Mouse (Mus musculus): ENCODE measurements around the gene Tlr2. TPM values are rescaled to one million over a fixed set of nuclear protein-coding genes. Genes with fewer than 3 reads are reported as not detected.

The Tlr2 gene
- polyA plus RNA-seq, 1 experiment from 2014 or later = 0.68 TPM

DNA sequence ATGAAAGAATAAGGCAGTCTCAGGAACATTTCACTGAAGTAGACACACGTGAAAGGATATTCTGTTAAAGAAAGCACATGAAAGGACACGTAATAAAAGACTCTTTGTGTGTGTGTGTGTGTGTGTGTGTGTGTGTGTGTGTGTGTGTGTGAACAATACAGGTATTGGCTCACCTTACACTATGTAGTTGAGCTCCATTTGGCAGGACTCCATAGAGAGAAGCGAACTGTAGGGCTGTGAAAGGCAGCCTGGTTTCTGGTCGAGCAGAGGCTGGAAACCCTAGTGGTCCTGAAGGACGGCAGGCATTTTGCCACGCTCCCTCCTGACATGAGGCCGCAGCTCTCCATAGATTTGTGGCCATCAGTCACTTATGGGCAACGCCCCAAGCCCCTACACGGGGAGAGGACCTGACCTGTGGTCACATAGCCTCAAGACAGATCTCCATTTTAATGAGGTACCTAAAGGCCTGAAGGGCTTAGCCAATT lies 22.5 kb upstream of the Tlr2 start:
- no peak overlapping the region for H3K4me2 ChIP-seq

GRCm38 (mm10) chr3:83862956-83863355 lies 21.4 kb upstream of the Tlr2 start:
- no peak for ATAC-seq
- Histone ChIP-seq H3K4me3 (no peak overlapping the region), H3K36me3 (ENCODE audit: poor library complexity, severe bottlenecking) (no peaks in the 10 kb centered on the region), H3K9ac (no peak overlapping the region), H3K27me3 (no peaks in the 10 kb centered on the region), H3K9me3 (replicated peaks) (no peaks in the 10 kb centered on the region), H3K4me2 (no peak overlapping the region), H3K4me1 (no peaks in the 10 kb centered on the region), H3K27ac (no peak overlapping the region)
- 48% methylated on average over 1 of the region's 1 CpGs for WGBS

More for the DNA sequence above, 22.5 kb upstream of the Tlr2 start:
- Histone ChIP-seq H3K27me3 (no peaks in the 10 kb centered on the region), H3K27ac (no peak overlapping the region), H3K4me3 (no peak overlapping the region), H3K4me1 (no peaks in the 10 kb centered on the region), H3K9ac (no peak overlapping the region), H3K36me3 (ENCODE audit: poor library complexity, severe bottlenecking) (no peaks in the 10 kb centered on the region), H3K9me3 (replicated peaks) (no peaks in the 10 kb centered on the region)
- no peak for ATAC-seq
- WGBS = 70% methylated on average over 9 of the region's 9 CpGs

- 91% methylated on average over 7 of the region's 7 CpGs for WGBS
- Histone ChIP-seq H3K4me2 (no peak overlapping the region), H3K4me3 (no peak overlapping the region)
Observed at GRCm38 (mm10) chr3:83859595-83859994, 18.0 kb upstream of the Tlr2 start.

GRCm38 (mm10) chr3:83859071-83859470 lies 17.5 kb upstream of the Tlr2 start:
- Histone ChIP-seq H3K27ac (no peak overlapping the region), H3K4me2 (no peak overlapping the region), H3K4me3 (no peak overlapping the region), H3K9me3 (replicated peaks) (no peaks in the 10 kb centered on the region), H3K36me3 (ENCODE audit: poor library complexity, severe bottlenecking) (no peaks in the 10 kb centered on the region), H3K9ac (no peak overlapping the region), H3K27me3 (no peaks in the 10 kb centered on the region), H3K4me1 (no peaks in the 10 kb centered on the region)
- ATAC-seq = no peak
- 67% methylated on average over 3 of the region's 3 CpGs for WGBS

More at GRCm38 (mm10) chr3:83859595-83859994, 18.0 kb upstream of the Tlr2 start:
- Histone ChIP-seq H3K27ac (no peak overlapping the region), H3K36me3 (ENCODE audit: poor library complexity, severe bottlenecking) (no peaks in the 10 kb centered on the region), H3K9ac (no peak overlapping the region), H3K4me1 (no peaks in the 10 kb centered on the region), H3K9me3 (replicated peaks) (no peaks in the 10 kb centered on the region), H3K27me3 (no peaks in the 10 kb centered on the region)
- no peak for ATAC-seq

GRCm38 (mm10) chr3:83857621-83858020 lies 16.1 kb upstream of the Tlr2 start:
- Histone ChIP-seq H3K4me1 (no peaks in the 10 kb centered on the region), H3K27me3 (no peaks in the 10 kb centered on the region), H3K9ac (no peak overlapping the region), H3K4me2 (no peak overlapping the region), H3K9me3 (replicated peaks) (no peaks in the 10 kb centered on the region), H3K4me3 (no peak overlapping the region), H3K36me3 (ENCODE audit: poor library complexity, severe bottlenecking) (no peaks in the 10 kb centered on the region), H3K27ac (no peak overlapping the region)
- ATAC-seq = no peak
- 97% methylated on average over 13 of the region's 13 CpGs for WGBS

DNA sequence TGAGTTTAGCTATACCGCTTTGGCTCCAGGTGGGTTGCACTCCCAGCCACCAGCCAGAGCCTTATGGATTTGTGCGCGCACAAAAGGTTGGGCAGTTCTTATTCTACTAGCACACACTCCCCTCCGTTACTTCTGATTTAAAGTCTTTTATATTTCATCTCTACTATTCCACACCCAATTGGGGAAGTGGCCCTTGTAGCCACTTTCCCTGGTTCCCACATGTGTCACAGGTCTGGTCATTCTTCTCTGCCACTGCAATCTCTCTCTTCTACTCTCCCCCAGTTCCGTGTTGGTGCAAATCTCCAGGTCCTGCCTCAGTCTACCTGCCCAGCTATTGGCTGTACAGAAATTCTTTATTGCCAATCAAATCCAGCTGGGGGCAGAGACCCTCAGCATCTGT lies 14.1 kb upstream of the Tlr2 start:
- no peak overlapping the region for H3K4me2 ChIP-seq
- H3K4me1 ChIP-seq = no peaks in the 10 kb centered on the region
- no peak overlapping the region for H3K4me3 ChIP-seq
- H3K36me3 ChIP-seq (ENCODE audit: poor library complexity, severe bottlenecking) = no peaks in the 10 kb centered on the region
- H3K27me3 ChIP-seq = no peaks in the 10 kb centered on the region
- H3K27ac ChIP-seq = no peak overlapping the region
- ATAC-seq = no peak
- H3K9ac ChIP-seq = no peak overlapping the region
- no peaks in the 10 kb centered on the region for H3K9me3 ChIP-seq (replicated peaks)
- WGBS = 92% methylated on average over 5 of the region's 5 CpGs

- Histone ChIP-seq H3K4me2 (no peak overlapping the region), H3K4me3 (no peak overlapping the region), H3K9me3 (replicated peaks) (no peaks in the 10 kb centered on the region), H3K4me1 (no peaks in the 10 kb centered on the region), H3K27me3 (no peaks in the 10 kb centered on the region), H3K9ac (no peak overlapping the region), H3K27ac (no peak overlapping the region), H3K36me3 (ENCODE audit: poor library complexity, severe bottlenecking) (no peaks in the 10 kb centered on the region)
- 79% methylated on average over 2 of the region's 2 CpGs for WGBS
- ATAC-seq = no peak
Observed at GRCm38 (mm10) chr3:83849341-83849740, 7.8 kb upstream of the Tlr2 start.

GRCm38 (mm10) chr3:83844766-83845520 lies 3.4 kb upstream of the Tlr2 start:
- peaks cover 4% of the 10 kb centered on the region; the same call in 1 of the 2 replicates for H3K27me3 ChIP-seq
- no peak overlapping the region for H3K27ac ChIP-seq
- no peak overlapping the region for H3K4me3 ChIP-seq
- H3K4me2 ChIP-seq = no peak overlapping the region
- no peak for ATAC-seq
- H3K9me3 ChIP-seq (replicated peaks) = no peaks in the 10 kb centered on the region
- no peaks in the 10 kb centered on the region for H3K36me3 ChIP-seq (ENCODE audit: poor library complexity, severe bottlenecking)
- H3K9ac ChIP-seq = no peak overlapping the region
- peaks cover 10% of the 10 kb centered on the region for H3K4me1 ChIP-seq
- 74% methylated on average over 8 of the region's 8 CpGs for WGBS

DNA sequence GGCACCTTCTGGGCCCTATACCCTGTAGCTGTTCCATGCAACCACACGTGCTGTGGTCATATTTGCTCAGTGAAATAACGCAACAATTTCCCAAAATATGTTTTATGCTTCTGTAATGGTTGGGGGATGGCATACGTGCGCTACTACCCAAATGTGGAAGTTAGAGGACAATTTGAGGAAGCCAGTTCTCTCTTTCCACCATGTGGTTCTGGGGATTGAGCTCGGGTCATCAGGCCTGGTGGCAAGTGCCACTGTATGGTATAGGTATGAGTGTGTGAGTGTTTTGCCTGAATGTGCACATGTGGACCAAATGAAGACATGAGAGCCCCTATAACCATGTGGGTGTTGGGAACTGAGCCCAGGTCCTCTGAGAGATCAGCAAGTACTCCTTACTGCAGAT lies 2.1 kb downstream of the Tlr2 start:
- Histone ChIP-seq H3K9me3 (replicated peaks) (no peaks in the 10 kb centered on the region), H3K4me1 (peaks cover 10% of the 10 kb centered on the region), H3K4me2 (no peak overlapping the region), H3K36me3 (ENCODE audit: poor library complexity, severe bottlenecking) (no peaks in the 10 kb centered on the region), H3K4me3 (no peak overlapping the region), H3K9ac (no peak overlapping the region), H3K27ac (no peak overlapping the region), H3K27me3 (peaks cover 9% of the 10 kb centered on the region; the same call in 1 of the 2 replicates)
- WGBS = 93% methylated on average over 5 of the region's 5 CpGs
- no peak for ATAC-seq

DNA sequence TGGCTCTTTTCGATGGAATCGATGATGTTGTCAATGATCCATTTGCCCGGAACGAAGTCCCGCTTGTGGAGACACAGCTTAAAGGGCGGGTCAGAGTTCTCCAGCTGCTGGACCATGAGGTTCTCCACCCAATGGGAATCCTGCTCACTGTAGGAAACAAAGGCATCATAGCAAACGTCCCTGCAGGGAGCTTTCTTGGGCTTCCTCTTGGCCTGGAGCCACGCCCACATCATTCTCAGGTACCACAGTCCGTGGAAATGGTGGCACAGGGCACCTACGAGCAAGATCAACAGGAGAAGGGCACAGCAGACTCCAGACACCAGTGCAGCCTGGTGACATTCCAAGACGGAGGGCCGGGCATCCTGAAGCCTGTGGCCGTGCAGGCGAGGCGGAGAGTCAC lies 4.9 kb downstream of the Tlr2 start:
- 85% methylated on average over 15 of the region's 15 CpGs for WGBS
- ATAC-seq = no peak
- no peak overlapping the region for H3K9ac ChIP-seq

DNA sequence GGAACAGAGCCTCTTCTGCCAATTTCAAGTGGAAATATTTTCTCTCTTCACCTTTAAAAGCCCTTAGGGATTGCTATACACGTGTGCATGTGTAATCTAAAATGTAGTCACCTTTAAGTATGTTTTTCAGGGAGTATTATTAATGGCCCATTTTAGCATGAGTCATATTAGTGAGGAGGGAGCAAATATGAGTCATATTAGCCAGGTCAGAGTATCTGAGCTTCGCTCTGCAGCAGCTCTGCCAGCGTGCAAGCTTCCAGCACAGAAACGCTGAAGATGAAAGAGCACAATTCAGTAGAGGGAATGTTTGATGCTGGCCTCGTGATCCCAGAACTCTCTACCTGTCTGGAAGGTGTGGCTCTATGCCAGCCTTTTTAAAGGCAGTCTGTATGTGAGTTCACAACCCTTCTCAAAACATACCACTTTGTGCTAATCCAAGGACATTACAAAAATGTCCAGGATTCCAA lies 13.4 kb downstream of the Tlr2 start:
- Histone ChIP-seq H3K27me3 (no peaks in the 10 kb centered on the region), H3K36me3 (ENCODE audit: poor library complexity, severe bottlenecking) (no peaks in the 10 kb centered on the region), H3K4me1 (no peaks in the 10 kb centered on the region), H3K27ac (no peak overlapping the region), H3K4me3 (no peak overlapping the region), H3K4me2 (no peak overlapping the region), H3K9ac (no peak overlapping the region), H3K9me3 (replicated peaks) (no peaks in the 10 kb centered on the region)
- ATAC-seq = no peak
- WGBS = 83% methylated on average over 5 of the region's 5 CpGs

More for the DNA sequence above, 4.9 kb downstream of the Tlr2 start:
- H3K9me3 ChIP-seq (replicated peaks) = no peaks in the 10 kb centered on the region
- no peak overlapping the region for H3K4me2 ChIP-seq
- H3K4me1 ChIP-seq = peaks cover 9% of the 10 kb centered on the region
- no peak overlapping the region for H3K4me3 ChIP-seq
- H3K27me3 ChIP-seq = peaks cover 9% of the 10 kb centered on the region; the same call in 1 of the 2 replicates
- H3K27ac ChIP-seq = no peak overlapping the region
- H3K36me3 ChIP-seq (ENCODE audit: poor library complexity, severe bottlenecking) = no peaks in the 10 kb centered on the region

- no peaks in the 10 kb centered on the region for H3K27me3 ChIP-seq
- no peaks in the 10 kb centered on the region for H3K4me1 ChIP-seq
- WGBS = 91% methylated on average over 9 of the region's 9 CpGs
- H3K36me3 ChIP-seq (ENCODE audit: poor library complexity, severe bottlenecking) = no peaks in the 10 kb centered on the region
- no peak overlapping the region for H3K4me3 ChIP-seq
- no peak overlapping the region for H3K4me2 ChIP-seq
- no peak overlapping the region for H3K9ac ChIP-seq
- H3K9me3 ChIP-seq (replicated peaks) = no peaks in the 10 kb centered on the region
- no peak for ATAC-seq
- no peak overlapping the region for H3K27ac ChIP-seq
Observed at GRCm38 (mm10) chr3:83827684-83828083, 13.9 kb downstream of the Tlr2 start.

- ATAC-seq = no peak
- Histone ChIP-seq H3K4me3 (no peak overlapping the region), H3K36me3 (ENCODE audit: poor library complexity, severe bottlenecking) (no peaks in the 10 kb centered on the region), H3K9ac (no peak overlapping the region), H3K27ac (no peak overlapping the region), H3K4me2 (no peak overlapping the region), H3K27me3 (no peaks in the 10 kb centered on the region), H3K9me3 (replicated peaks) (no peaks in the 10 kb centered on the region), H3K4me1 (no peaks in the 10 kb centered on the region)
- 92% methylated on average over 4 of the region's 4 CpGs for WGBS
Observed at GRCm38 (mm10) chr3:83823774-83824173, 17.8 kb downstream of the Tlr2 start.
